Mouse (Mus musculus) left cerebral cortex, postnatal 14 days (tissue): Measurements from ENCODE around the gene Pik3c2b. TPM values are rescaled to one million over a fixed set of nuclear protein-coding genes. Genes with fewer than 3 reads are reported as not detected.

ENCODE experiments used
- DNase-seq, 2 experiments: peaks; one replicate each; pipeline ENCODE4 v3.0.0; 2021 to 2022; ENCODE audit warnings: low spot score in 2 of 2, mixed read lengths in 1 of 2
- intact Hi-C: fragments of 180-260 bp; cut with DNase I; formaldehyde crosslinking; loops from one replicate; pipeline ENCODE4 v1.15.1; 2025
- total RNA-seq, 2 experiments: library from RNA; stranded (reverse); gene quantifications; 2 replicates each; pipeline ENCODE4 v1.2.3; 2021

Gene Pik3c2b
- total RNA-seq, 2 experiments from 2014 or later: 17.2 to 18.8 TPM

DNA sequence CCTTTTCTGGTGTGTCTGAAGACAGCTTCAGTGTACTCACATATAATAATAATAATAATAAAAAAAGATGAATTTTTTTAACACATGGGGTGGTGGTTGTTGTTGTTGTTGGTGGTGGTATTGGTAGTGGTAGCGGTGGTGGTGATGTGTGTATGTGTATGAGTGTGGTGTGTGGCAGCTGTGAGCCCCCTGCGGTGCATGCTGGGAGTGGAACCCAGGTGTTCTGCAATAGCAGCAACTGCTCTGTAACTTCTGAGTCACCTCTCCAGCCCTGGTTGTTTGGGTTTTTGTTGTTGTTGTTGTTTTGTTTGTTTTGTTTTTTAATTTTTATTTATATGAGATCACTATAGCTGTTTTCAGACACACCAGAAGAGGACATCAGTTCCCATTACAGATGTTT lies 105.1 kb downstream of the Pik3c2b start:
- intact Hi-C loops: no loop called here
- no peak for DNase-seq

DNA sequence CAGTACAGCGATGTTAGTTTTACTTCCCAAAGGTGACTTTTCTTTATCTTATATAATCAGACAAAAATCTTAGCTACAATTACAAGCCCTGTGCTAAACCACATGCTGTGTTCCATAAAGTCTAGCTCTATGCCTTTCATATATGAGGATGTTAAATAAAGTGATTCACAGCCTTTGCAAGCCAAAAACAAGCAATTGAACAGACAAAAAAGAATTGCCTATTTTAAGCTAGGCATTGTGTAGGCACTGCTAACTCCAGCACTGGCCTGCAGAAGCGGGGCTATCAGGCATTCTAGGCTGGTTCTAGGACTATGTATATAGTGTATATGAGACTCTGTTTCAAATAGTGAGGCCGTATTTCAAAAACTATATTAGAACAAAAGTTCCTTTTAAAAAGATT lies 106.7 kb downstream of the Pik3c2b start:
- intact Hi-C loops: no loop called here
- no peak for DNase-seq

DNA sequence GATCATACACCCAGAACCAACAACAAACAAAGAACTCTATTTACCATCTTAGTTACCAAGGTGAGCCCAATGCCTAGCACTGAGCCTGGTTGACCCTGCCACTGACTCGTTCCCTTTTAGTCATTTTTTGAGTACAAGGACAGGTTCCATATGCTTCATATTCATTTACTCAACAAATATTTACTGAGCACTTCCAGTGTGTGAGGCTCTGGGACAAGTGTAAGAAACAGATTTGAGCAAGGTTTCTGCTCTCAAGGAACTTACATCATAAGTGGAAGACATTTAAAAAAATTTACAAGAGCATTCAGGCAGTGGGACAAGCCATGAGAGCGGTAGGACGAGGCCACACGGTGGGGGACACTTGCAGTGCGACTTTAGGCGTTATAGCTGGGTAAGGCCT lies 109.8 kb downstream of the Pik3c2b start:
- intact Hi-C loops: no loop called here
- no peak for DNase-seq

Other genes with a start within 250 kb of the Pik3c2b start
- 100 to 1,000 TPM in 1 of 2 experiments, 10 to 100 TPM in 1; 96.6 to 112 TPM for gene Lrrn2, start 165.4 kb upstream of the Pik3c2b start, total RNA-seq
- gene Mdm4, start 15.1 kb upstream of the Pik3c2b start, total RNA-seq: 10 to 100 TPM; 79.1 to 80.6 TPM
- 10 to 100 TPM; 45.5 to 46.8 TPM for gene Ppp1r15b, start 85.5 kb downstream of the Pik3c2b start, total RNA-seq
- 10 to 100 TPM; 60.7 to 70.5 TPM for gene Plekha6, start 118.5 kb downstream of the Pik3c2b start, total RNA-seq